Mouse (Mus musculus): ENCODE results near the gene Kcnh4. TPM values are rescaled to one million over a fixed set of nuclear protein-coding genes. Genes with fewer than 3 reads are reported as not detected.

Kcnh4 gene
- total RNA-seq, 1 experiment, result 0.45 TPM

GRCm38 (mm10) chr11:100746546-100746945 lies 13.2 kb downstream of the Kcnh4 start:
- H3K4me1 ChIP-seq (ENCODE audit: control insufficient read depth in 2 of 2, insufficient read depth in 2 of 2, low read length in 2 of 2, poor library complexity in 1 of 2), result peaks cover 4 to 9% of the 10 kb centered on the region in 2 experiments; a peak in 2 of 4 replicates
- H3K36me3 ChIP-seq (ENCODE audit: control insufficient read depth, insufficient read depth, low read length, poor library complexity, severe bottlenecking), result no peaks in the 10 kb centered on the region
- H3K9ac ChIP-seq (ENCODE audit: insufficient read depth, low read depth, low read length, poor library complexity, severe bottlenecking), result no peak overlapping the region
- no peak overlapping the region for H3K4me3 ChIP-seq (ENCODE audit: insufficient read depth in 1 of 2, low read depth in 1 of 2, low read length in 2 of 2, poor library complexity in 1 of 2, severe bottlenecking in 1 of 2)
- in situ Hi-C loops (cut with MboI; ENCODE audit: low sequenced_read_pairs in 2 of 2, unreplicated experiment in 2 of 2), result no loop called here
- no peak for TF ChIP-seq HCFC1 (IDR thresholded peaks at IDR 0.05; ENCODE audit: borderline replicate concordance, insufficient read depth, low read length)
- TF ChIP-seq ZNF384 (IDR thresholded peaks at IDR 0.05; ENCODE audit: low read depth, low read length), result no peak
- no peak for TF ChIP-seq CHD2 (IDR thresholded peaks at IDR 0.05; ENCODE audit: low read depth, low read length)
- no peak for TF ChIP-seq ZC3H11A (IDR thresholded peaks at IDR 0.05; ENCODE audit: borderline replicate concordance, low read depth, low read length)
- TF ChIP-seq MAFK (IDR thresholded peaks at IDR 0.05; ENCODE audit: insufficient read depth, low read depth, low read length), result no peak
- H3K9me3 ChIP-seq (ENCODE audit: control insufficient read depth, insufficient read depth, low read depth, low read length), result no peaks in the 10 kb centered on the region
- no peak overlapping the region for H3K27ac ChIP-seq (ENCODE audit: insufficient read depth, low read depth, low read length, poor library complexity, severe bottlenecking)
- DNase-seq (ENCODE audit: low read depth, low spot score), result no peak

- TF ChIP-seq CHD2 (IDR thresholded peaks at IDR 0.05; ENCODE audit: low read depth, low read length) (no peak), ZC3H11A (IDR thresholded peaks at IDR 0.05; ENCODE audit: borderline replicate concordance, low read depth, low read length) (no peak), MAFK (IDR thresholded peaks at IDR 0.05; ENCODE audit: insufficient read depth, low read depth, low read length) (no peak), ZNF384 (IDR thresholded peaks at IDR 0.05; ENCODE audit: low read depth, low read length) (no peak), HCFC1 (IDR thresholded peaks at IDR 0.05; ENCODE audit: borderline replicate concordance, insufficient read depth, low read length) (no peak)
- H3K36me3 ChIP-seq (ENCODE audit: control insufficient read depth, insufficient read depth, low read length, poor library complexity, severe bottlenecking), result no peaks in the 10 kb centered on the region
- no peak overlapping the region for H3K4me3 ChIP-seq (ENCODE audit: insufficient read depth in 1 of 2, low read depth in 1 of 2, low read length in 2 of 2, poor library complexity in 1 of 2, severe bottlenecking in 1 of 2)
- DNase-seq (ENCODE audit: low read depth, low spot score), result peak; percentile 73
- in situ Hi-C loops (cut with MboI; ENCODE audit: low sequenced_read_pairs in 2 of 2, unreplicated experiment in 2 of 2), result no loop called here
- H3K9me3 ChIP-seq (ENCODE audit: control insufficient read depth, insufficient read depth, low read depth, low read length), result no peaks in the 10 kb centered on the region
- H3K4me1 ChIP-seq (ENCODE audit: control insufficient read depth in 2 of 2, insufficient read depth in 2 of 2, low read length in 2 of 2, poor library complexity in 1 of 2), result peaks cover 4 to 9% of the 10 kb centered on the region in 2 experiments; a peak in 2 of 4 replicates
- no peak overlapping the region for H3K9ac ChIP-seq (ENCODE audit: insufficient read depth, low read depth, low read length, poor library complexity, severe bottlenecking)
- H3K27ac ChIP-seq (ENCODE audit: insufficient read depth, low read depth, low read length, poor library complexity, severe bottlenecking), result no peak overlapping the region
Observed at GRCm38 (mm10) chr11:100745085-100745484, 14.7 kb downstream of the Kcnh4 start.

- Histone ChIP-seq H3K9me3 (ENCODE audit: control insufficient read depth, insufficient read depth, low read depth, low read length) (no peaks in the 10 kb centered on the region), H3K4me1 (ENCODE audit: control insufficient read depth in 2 of 2, insufficient read depth in 2 of 2, low read length in 2 of 2, poor library complexity in 1 of 2) (peaks cover 9 to 15% of the 10 kb centered on the region in 2 experiments; a peak in 3 of 4 replicates), H3K27ac (ENCODE audit: insufficient read depth, low read depth, low read length, poor library complexity, severe bottlenecking) (no peak overlapping the region), H3K36me3 (ENCODE audit: control insufficient read depth, insufficient read depth, low read length, poor library complexity, severe bottlenecking) (no peaks in the 10 kb centered on the region), H3K4me3 (ENCODE audit: insufficient read depth in 1 of 2, low read depth in 1 of 2, low read length in 2 of 2, poor library complexity in 1 of 2, severe bottlenecking in 1 of 2) (no peak overlapping the region), H3K9ac (ENCODE audit: insufficient read depth, low read depth, low read length, poor library complexity, severe bottlenecking) (no peak overlapping the region)
- in situ Hi-C loops (cut with MboI; ENCODE audit: low sequenced_read_pairs in 2 of 2, unreplicated experiment in 2 of 2), result no loop called here
- no peak for TF ChIP-seq HCFC1 (IDR thresholded peaks at IDR 0.05; ENCODE audit: borderline replicate concordance, insufficient read depth, low read length)
- no peak for DNase-seq (ENCODE audit: low read depth, low spot score)
Observed at GRCm38 (mm10) chr11:100741348-100741747, 18.4 kb downstream of the Kcnh4 start.

- Histone ChIP-seq H3K4me1 (ENCODE audit: control insufficient read depth in 2 of 2, insufficient read depth in 2 of 2, low read length in 2 of 2, poor library complexity in 1 of 2) (peaks cover 8 to 10% of the 10 kb centered on the region in 2 experiments; a peak in 3 of 4 replicates), H3K9ac (ENCODE audit: insufficient read depth, low read depth, low read length, poor library complexity, severe bottlenecking) (no peak overlapping the region; the same call in 1 of the 2 replicates), H3K27ac (ENCODE audit: insufficient read depth, low read depth, low read length, poor library complexity, severe bottlenecking) (no peak overlapping the region), H3K4me3 (ENCODE audit: insufficient read depth in 1 of 2, low read depth in 1 of 2, low read length in 2 of 2, poor library complexity in 1 of 2, severe bottlenecking in 1 of 2) (peak overlapping the region; percentile 63 to 82; a peak in 3 of 4 replicates), H3K9me3 (ENCODE audit: control insufficient read depth, insufficient read depth, low read depth, low read length) (no peaks in the 10 kb centered on the region), H3K36me3 (ENCODE audit: control insufficient read depth, insufficient read depth, low read length, poor library complexity, severe bottlenecking) (peaks cover 2% of the 10 kb centered on the region; the same call in 1 of the 2 replicates)
- in situ Hi-C loops (cut with MboI; ENCODE audit: low sequenced_read_pairs in 2 of 2, unreplicated experiment in 2 of 2), result no loop called here
- DNase-seq (ENCODE audit: low read depth, low spot score), result no peak
- TF ChIP-seq ZNF384 (IDR thresholded peaks at IDR 0.05; ENCODE audit: low read depth, low read length) (no peak), MAFK (IDR thresholded peaks at IDR 0.05; ENCODE audit: insufficient read depth, low read depth, low read length) (no peak), HCFC1 (IDR thresholded peaks at IDR 0.05; ENCODE audit: borderline replicate concordance, insufficient read depth, low read length) (no peak), CHD2 (IDR thresholded peaks at IDR 0.05; ENCODE audit: low read depth, low read length) (no peak), ZC3H11A (IDR thresholded peaks at IDR 0.05; ENCODE audit: borderline replicate concordance, low read depth, low read length) (no peak)
Observed at GRCm38 (mm10) chr11:100738749-100739148, 21.0 kb downstream of the Kcnh4 start.

All from ES-E14 (cell line).